Mouse (Mus musculus): ENCODE data around the gene Gm2916. TPM values are rescaled to one million over a fixed set of nuclear protein-coding genes. Genes with fewer than 3 reads are reported as not detected.

Gene Gm2916
- polyA plus RNA-seq (2017; shearing (Covaris generic)), result not detected

DNA sequence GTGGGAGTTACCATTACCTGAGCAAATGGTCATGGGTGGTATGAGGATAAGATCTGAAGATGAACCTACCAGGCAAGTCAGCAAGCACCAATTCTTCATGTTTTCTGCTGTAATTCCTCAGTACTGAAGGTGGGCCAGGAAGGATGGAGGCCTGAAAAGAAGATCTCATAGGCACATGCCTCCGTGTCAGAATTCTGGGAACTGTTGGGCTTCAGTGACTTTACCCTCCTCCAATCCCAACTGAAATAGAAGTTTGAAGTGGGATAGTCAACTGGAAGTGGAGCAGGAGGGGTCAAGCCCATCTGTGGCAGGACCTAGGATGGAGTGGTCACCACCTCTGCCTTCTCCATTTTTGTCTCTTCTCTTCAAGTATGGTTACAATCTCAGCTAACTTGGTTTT lies at the start of gene Gm2916:
TSS of gene Gm2916 (plus strand) at position 301 of the 400 bp plus-strand sequence.

DNA sequence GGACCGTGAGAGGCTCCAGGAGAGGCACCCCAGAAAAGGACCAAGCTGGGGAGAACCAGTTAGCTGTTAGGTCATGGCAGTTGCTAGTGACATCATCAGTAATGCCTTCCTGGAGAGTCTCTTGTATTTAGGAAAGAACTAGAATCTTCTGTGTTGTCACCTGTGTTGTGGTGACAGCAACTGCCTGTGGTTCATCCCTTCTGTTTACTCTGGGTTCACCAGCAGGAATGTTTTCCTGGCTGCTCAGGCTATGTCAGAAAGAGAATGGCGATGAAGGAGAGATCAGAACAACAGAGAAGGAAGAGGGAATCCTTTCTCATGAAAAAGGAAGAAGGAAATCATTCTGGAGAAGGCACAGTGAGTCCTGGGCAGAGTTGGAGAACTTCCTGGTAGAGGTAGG lies 38.0 kb upstream of the Gm2916 start, which contains the start of gene Gm3033:
TSS of gene Gm3033 (plus strand) at position 301 of the 400 bp plus-strand sequence.

GRCm38 (mm10) chr14:3931456-3931855 lies 47.5 kb downstream of the Gm2916 start, which contains the start of gene Gm3029:
Gm3029 (plus strand) TSS chr14:3931756.

GRCm38 (mm10) chr14:3963247-3963646 lies 79.3 kb downstream of the Gm2916 start, which contains the start of gene Gm3095:
Gm3095 (plus strand) TSS chr14:3963547.

Other genes starting within 250 kb of the Gm2916 start
- gene Gm3012, start 249.7 kb upstream of the Gm2916 start, polyA plus RNA-seq (2017; shearing (Covaris generic)), result not detected
- 12.5 TPM for gene Gm3020, start 232.1 kb upstream of the Gm2916 start, polyA plus RNA-seq (2017; shearing (Covaris generic))
- gene Gm3043, start 195.4 kb upstream of the Gm2916 start, polyA plus RNA-seq (2017; shearing (Covaris generic)), result not detected
- 0.35 TPM for gene Gm3002, start 74.1 kb upstream of the Gm2916 start, polyA plus RNA-seq (2017; shearing (Covaris generic))
- not detected for gene Gm3033, start 37.9 kb upstream of the Gm2916 start, polyA plus RNA-seq (2017; shearing (Covaris generic))
- gene Gm3029, start 47.6 kb downstream of the Gm2916 start, polyA plus RNA-seq (2017; shearing (Covaris generic)), result not detected
- gene Gm3095, start 79.4 kb downstream of the Gm2916 start, polyA plus RNA-seq (2017; shearing (Covaris generic)), result 0.85 TPM
- not detected for gene Gm3099, start 114.2 kb downstream of the Gm2916 start, polyA plus RNA-seq (2017; shearing (Covaris generic))
- 2.8 TPM for gene Gm5796, start 139.8 kb downstream of the Gm2916 start, polyA plus RNA-seq (2017; shearing (Covaris generic))
- gene Gm3115, start 199.9 kb downstream of the Gm2916 start, polyA plus RNA-seq (2017; shearing (Covaris generic)), result 0.57 TPM
- gene Gm8108, start 226.4 kb downstream of the Gm2916 start, polyA plus RNA-seq (2017; shearing (Covaris generic)), result 2.6 TPM